Mouse (Mus musculus): ENCODE measurements around the gene Galnt2.

DNA sequence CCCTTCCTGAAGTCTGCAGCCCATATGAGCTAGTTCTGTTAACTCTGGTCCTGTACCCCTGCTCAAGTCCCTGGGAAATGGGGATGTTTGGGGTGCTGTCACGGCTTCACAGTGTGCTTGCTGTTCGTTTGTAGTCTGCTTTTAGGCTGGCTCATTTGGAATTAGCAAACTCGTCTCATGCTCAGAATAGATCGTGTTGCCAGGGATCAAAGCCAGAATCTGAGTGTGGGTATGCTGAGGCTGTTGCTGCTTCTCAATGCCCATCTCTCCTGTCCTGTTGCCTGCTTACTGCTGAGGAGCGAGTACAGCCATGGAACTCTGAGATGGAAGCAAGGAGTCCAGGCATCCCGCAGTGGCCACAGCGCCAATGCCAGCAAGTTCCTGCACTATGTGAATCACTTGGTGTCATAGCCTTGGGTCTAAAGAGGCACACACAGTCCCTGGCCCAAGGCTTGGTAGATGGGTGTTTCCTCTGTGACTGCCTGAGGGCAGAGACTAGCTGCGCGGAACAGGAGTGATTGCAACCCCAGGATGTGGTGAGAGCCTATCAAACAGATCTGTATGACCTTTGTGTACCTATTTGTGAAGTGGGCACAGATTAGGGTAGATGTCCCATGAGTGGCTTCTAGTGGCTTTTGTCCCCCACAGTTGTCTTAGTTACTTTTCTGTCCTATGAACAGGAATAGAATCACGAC lies 44.3 kb downstream of the Galnt2 start:
- TF ChIP-seq CTCF (conservative IDR thresholded peaks at IDR 0.05; ENCODE audit: low read length) (no peak), POU5F1 (IDR thresholded peaks at IDR 0.05; ENCODE audit: borderline replicate concordance, low read length) (no peak)
